Mouse (Mus musculus) cerebellum, adult 11-12 months (tissue): Measurements from ENCODE around the gene Ccdc61.
"Not testable (repeated sequence)": the region's sequence is repeated elsewhere in the genome, so short reads cannot be mapped to it uniquely, and the experiment has no call there.

Experiments
- DNase-seq: peaks from one replicate; pipeline ENCODE4 v3.0.0; 2022

Ccdc61 gene

DNA sequence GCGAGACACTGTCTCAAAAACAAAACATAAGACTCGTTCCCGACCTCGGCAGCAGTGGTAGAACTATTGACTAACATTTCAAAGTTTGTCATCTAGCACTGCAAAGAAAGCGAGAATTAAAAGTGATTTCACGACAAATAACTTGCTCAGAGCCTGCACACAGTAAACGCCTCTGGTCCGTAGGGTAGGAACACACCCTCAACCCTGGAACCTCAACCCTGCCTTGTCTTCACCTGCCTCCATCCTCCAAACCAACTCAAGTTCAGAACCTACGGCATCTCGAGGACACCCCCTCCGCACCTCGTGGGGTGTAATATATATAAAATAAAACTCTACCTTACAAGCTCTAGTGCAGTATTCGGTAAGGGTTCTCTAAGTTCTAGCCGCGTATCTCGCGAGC, 418 bp downstream of the Ccdc61 start:
- DNase-seq = no peak

DNA sequence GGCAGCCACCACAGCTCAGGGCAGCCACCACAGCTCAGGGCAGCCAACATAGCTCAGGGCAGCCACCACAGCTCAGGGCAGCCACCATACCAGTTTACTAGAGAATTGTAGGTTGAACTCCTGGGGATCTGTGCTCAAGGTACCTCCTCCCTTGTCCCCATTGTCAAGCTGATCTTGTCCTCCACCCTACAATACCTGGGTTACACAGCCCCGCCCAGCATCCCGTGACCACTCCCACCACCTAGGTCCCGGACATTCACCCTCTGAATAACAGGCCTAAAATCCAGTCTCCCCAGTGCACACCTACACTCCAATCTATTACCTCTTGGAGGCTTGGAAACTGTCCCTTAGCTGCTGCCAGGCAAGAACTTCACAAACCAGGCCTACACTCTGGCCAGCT, 5.2 kb downstream of the Ccdc61 start:
- no peak for DNase-seq

DNA sequence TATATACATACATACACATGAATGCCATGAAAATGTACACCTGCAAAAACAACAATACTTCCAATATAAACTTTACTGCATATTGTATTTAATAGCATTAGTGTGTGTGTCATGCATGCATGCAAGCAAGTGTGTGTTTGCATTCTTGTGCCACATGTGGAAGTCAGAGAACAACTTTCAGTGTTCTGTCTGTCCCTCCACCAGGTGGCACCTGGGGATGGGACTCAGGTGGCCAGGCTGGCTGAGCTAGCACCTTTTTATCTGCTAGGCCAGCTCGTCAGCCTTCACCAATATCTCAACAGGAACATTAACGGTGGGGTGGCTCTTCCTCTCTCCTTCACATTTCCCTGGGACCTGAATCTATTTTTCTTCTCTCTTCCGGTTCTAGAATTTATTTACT, 7.7 kb downstream of the Ccdc61 start:
- DNase-seq = no peak

- DNase-seq = no peak
Observed at GRCm38 (mm10) chr7:18900513-18900912, 9.7 kb downstream of the Ccdc61 start.

GRCm38 (mm10) chr7:18896536-18896935, 13.7 kb downstream of the Ccdc61 start:
- no peak for DNase-seq

DNA sequence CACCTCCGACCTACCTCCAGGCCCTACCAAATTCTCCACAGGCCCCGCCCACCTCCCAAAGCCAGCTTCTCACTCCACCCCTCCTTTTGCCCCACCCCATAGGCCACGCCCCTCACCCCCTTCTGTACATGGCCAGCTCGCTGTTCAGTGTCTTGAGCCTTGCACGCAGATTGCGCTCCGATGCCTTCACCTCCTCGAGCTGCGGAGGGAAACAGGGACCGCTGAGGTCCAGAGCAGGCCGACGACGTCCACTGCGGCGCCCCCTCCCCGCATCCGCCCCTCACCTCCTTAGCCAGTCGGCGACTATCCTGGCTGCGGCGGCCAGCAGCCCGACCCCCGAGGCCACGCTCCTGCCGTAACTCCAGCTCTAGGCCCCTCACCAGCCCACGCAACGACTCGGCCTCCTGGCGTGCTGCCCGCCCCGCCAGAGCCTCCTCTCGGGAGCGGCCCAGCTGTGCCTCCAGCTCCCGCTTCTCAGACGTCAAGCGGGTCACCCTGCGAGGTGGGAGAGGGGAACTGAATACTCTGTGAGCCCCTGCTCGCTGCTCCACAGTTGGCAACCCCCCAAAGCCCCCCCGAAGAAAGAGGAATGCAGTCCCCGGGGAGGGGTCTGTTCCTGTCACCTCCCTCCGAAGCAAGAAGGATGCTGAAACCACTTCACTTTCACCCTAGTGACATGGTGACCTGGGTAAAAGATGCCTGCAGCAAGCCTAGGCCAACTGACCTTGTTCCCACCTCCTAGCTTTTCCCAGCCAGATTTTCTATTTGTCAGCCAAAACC, 16.4 kb downstream of the Ccdc61 start:
- peak; percentile 83 for DNase-seq

GRCm38 (mm10) chr7:18893009-18893408, 17.2 kb downstream of the Ccdc61 start:
- peak; percentile 48 for DNase-seq

GRCm38 (mm10) chr7:18891872-18892599, 18.2 kb downstream of the Ccdc61 start:
- peak; percentile 88 for DNase-seq

DNA sequence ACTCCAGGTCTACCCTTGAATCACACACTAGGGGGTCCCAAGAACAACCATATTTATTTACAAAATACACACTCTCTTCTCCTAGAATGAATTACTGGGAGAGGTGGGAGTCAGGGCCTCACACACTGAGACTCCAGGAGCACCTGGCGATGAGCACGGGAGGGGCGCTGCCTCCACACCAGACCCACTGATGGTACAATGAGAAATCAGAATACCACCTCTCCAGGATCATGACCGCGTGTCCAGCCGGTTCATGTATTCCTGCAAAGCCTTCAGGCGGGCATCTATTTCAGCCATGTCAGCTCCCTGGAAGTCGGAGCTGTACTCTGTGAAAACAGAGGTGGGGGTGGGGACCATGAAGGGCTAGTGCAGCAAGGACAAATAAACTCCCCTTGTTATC, 19.4 kb downstream of the Ccdc61 start:
- no peak for DNase-seq

GRCm38 (mm10) chr7:18886963-18887362, 23.3 kb downstream of the Ccdc61 start:
- DNase-seq = peak; percentile 1

DNA sequence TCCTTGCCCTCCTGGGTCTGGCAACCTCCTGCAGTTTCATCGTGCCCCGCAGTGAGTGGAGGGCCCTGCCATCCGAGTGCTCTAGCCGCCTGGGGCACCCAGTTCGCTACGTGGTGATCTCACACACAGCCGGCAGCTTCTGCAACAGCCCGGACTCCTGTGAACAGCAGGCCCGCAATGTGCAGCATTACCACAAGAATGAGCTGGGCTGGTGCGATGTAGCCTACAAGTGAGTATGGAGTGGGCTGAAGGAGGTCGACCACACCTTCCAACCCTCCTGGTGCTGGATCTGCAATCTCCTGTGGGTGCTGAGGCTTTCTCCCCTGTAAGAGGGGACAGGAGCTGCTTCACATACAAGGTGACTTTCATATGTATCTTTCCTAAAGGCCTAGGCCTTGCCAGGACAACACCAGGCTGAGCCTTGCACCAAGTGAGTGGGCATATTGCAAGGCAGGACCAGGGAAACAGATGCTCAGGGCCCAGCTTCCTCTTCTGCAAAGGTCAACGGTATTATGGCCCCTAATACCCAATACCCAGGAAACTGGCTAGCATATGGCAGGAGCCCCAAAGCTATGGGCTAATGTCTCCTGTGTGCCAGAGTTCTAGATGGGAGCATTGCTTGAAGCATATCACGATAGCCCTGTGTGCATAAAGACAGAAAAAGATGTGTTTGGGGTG, 25.3 kb downstream of the Ccdc61 start:
- peak; percentile 1 for DNase-seq

GRCm38 (mm10) chr7:18883991-18884744, 26.0 kb downstream of the Ccdc61 start:
- no peak for DNase-seq

- DNase-seq = no peak
Observed at GRCm38 (mm10) chr7:18878691-18879090, 31.5 kb downstream of the Ccdc61 start.

DNA sequence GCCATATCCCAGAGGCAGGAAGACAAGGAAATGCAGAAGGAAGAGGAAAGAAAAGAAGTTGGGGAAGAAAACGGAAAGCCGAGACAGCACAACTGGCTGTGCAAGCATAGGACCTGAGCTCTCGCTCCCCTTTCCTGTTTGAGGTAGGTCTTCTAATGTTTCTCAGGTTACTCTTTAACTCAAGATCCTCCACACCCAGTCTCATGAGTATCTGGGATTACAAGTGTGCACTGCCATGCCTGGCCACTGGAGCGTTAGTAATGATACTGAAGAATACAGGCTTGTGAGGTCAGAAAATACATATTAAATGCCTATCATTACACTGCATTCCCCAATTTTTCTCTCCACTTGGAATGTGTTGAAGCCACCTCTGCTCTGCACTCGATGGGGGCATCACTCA, 34.8 kb downstream of the Ccdc61 start:
- no peak for DNase-seq

- DNase-seq = peak; percentile 43
Observed at GRCm38 (mm10) chr7:18873253-18873652, 37.0 kb downstream of the Ccdc61 start.

- DNase-seq = no peak
Observed at GRCm38 (mm10) chr7:18872816-18873215, 37.4 kb downstream of the Ccdc61 start.

DNA sequence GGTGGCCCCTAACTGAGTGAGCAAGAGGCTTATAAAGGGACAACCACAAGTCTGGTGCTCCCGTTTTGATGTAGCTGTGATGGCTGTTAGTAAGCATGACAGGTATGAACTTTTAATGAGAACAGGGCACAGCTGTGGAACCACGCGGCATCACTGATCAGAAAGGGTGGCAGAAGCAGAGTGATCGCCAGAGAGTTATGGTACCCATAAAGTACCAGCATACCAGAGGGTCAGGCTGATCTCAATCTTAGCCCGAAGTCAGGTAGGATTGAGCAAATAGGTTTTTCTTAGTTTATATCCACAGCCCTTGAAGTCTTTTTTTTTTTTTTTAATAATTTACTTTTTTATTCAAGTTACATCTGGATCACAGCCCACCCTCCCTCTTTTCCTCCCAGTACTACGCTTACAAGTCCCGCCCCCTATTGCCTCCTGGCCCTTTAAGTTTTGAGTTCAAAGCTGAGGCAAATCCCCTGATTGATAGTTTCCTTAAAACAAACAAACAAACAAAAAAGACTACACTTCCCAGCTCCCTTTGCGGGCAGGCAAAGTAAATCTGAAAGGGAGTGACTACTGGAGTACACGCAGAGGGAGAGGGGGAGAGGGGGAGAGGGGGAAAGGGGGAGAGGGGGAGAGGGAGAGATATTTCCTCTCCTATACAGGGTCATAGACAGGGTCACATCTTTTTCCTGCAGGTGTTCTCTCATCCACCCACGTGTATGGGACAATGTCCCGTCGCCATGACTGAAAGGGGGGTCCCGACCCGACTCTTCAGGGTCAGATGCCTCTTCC, 38.0 kb downstream of the Ccdc61 start:
- no peak for DNase-seq

DNA sequence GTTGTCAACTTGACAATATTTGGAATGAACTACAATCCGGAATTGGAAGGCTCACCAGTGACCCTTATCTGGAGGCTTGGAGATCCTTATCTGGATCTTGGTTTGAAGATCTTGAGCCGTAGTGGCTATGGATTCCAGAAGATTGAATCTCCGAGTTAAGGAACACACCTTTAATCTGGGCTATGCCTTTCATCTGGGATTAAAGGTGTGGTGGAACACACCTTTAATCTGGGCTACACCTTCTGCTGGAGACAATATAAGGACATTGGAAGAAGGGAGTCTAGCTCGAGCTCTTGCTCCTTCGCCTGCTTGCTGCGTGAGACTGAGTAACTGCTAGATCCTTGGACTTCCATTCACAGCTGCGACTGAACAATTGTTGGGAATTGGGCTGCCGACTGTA, 39.2 kb downstream of the Ccdc61 start, which contains the start of gene Pglyrp1:
TSS of gene Pglyrp1 (plus strand) at position 301 of the 400 bp plus-strand sequence.
- not testable (repeated sequence) for DNase-seq

DNA sequence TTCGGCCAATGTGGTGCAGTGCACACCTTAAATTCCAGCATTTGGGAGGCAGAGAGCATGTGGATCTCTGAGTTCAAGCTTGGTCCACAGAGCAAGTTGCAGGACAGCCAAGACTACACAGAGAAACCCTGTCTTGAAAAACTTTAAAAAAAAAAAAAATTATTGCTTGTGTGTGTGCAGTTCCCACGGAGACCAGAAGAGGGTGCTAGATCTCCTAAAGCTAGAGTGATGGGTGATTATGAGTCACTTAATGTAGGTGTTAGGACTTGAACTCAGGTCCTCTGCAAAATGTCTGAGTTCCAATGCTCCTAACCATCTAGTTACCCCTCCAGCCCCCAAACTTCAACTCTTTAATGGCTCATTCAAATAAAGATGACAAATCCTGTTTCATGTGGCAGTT, 41.7 kb downstream of the Ccdc61 start:
- no peak for DNase-seq

- no peak for DNase-seq
Observed at GRCm38 (mm10) chr7:18862801-18863200, 47.4 kb downstream of the Ccdc61 start.

GRCm38 (mm10) chr7:18858310-18858916, 51.8 kb downstream of the Ccdc61 start:
- DNase-seq = no peak

GRCm38 (mm10) chr7:18848395-18848794, 61.8 kb downstream of the Ccdc61 start:
- DNase-seq = no peak
